Mouse (Mus musculus): ENCODE data around the gene Pcsk5.

- TF ChIP-seq CTCF (IDR thresholded peaks at IDR 0.05; ENCODE audit: borderline replicate concordance, extremely low read depth, insufficient read depth, insufficient read length) (no peak), POLR2A (IDR thresholded peaks at IDR 0.05; ENCODE audit: borderline replicate concordance, extremely low read depth, insufficient read depth, insufficient read length, poor library complexity, severe bottlenecking) (no peak)
These were observed 23.9 kb downstream of the Pcsk5 start for GRCm38 (mm10) chr19:17813449-17813990.

All from brain, embryonic 14.5 days (tissue).